Mouse (Mus musculus) layer of hippocampus, postnatal 10 days (tissue): ENCODE data around the gene Hist2h3b. TPM values are rescaled to one million over a fixed set of nuclear protein-coding genes. Genes with fewer than 3 reads are reported as not detected.
"Not testable (repeated sequence)": the region's sequence is repeated elsewhere in the genome, so short reads cannot be mapped to it uniquely, and the experiment has no call there.

Source experiments
- DNase-seq, 2 experiments: peaks; one replicate each; pipeline ENCODE4 v3.0.0; 2021; ENCODE audit warnings: low spot score in 2 of 2
- total RNA-seq, 2 experiments: library from RNA; stranded (reverse); gene quantifications; 2 replicates each; pipeline ENCODE4 v1.2.3; 2021

Gene Hist2h3b
- total RNA-seq, 2 experiments from 2014 or later: 161 to 165 TPM

DNA sequence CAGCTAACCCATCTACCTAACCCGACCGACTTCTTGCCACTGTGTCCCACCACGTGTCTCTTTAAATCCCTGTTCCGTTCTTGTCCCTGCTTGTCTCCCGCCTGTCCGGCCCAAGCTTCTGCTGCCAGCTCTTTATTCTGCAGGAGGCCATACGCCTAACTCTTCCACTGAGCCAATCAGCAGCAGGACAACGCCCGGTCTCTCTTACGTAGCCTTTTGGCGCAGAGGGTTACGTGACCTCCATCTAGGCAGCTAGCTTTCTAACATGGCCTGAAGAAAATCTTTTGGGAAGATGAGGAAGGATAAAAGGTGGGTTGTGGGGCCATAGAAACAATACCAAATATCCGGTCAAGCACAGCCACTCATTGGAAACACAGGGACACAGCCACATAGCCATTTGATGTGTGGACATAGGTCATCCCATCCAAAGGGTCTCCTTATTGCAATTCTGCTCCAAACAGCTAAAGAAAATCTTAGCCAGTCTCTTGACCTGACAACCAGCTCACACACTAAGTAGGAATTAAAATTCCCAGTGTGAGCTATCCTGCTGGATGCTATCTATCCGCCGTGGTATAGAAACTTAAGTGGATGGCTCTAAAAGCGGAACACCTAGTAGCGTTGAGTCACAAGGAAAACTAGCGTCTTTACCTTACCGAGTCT, 6.1 kb upstream of the Hist2h3b start:
- DNase-seq: peak; percentile 58 to 67

DNA sequence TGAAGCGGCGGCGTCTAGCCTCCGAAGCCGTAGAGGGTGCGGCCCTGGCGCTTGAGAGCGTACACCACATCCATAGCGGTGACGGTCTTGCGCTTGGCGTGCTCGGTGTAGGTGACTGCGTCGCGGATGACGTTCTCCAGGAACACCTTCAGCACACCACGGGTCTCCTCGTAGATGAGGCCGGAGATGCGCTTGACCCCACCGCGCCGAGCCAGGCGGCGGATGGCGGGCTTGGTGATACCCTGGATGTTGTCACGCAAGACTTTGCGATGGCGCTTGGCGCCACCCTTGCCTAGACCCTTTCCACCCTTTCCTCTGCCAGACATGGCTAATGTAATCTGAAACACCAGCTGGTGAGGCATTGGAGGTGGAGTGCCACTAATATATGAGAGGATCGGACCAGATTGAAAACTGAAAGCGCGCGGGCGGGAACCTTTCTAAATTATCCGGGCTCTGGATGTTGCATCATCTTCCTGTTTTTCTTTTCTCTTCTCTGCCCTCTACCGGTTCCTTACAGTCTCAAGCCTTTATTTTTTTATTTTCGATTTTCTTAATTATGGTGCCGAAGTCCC, 5.4 kb upstream of the Hist2h3b start, which contains the start of gene Hist2h4:
TSS of gene Hist2h4 (minus strand) at position 333 of the 572 bp plus-strand sequence.
- peak; percentile 96 for DNase-seq

DNA sequence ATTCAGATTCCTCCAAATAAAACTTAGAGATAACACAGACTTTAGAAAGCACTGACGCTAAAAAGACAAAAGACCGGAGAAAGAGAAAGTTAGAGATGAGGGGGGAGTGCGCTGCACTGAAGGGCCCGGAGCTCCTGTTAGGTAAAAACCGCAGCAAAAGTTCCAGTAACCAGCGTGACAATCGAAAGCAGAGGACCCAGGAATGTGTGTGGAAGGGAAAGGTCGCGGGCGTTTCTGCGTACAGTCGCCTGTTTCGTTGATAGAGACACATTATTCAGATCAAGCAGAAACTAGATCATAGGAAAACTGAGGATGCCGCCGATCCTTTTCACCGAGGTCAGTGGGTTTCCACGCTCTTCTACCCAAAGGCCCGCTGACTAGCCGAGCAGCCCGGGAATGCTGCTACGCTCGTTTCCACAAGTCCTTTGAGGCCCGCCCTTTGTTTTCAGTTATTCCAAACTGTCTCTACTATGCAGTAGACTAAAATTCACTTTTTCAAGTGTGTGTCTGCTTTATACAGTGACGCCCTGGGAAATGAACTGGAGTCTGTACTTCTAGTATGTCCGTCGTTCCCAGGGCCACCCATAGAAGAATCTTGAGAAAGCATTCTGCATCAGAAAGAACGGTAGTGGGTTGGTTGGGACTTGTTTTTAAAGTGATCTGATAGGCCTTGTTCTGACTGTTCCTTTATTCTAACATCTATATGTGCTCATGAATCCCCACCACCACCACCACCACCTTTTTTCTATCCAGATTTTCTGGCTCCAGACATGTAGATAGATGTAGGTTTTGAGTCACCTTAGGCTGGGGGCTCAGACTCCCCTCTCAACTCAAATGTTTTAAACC, 4.7 kb upstream of the Hist2h3b start:
- peak; percentile 29 to 47 for DNase-seq

DNA sequence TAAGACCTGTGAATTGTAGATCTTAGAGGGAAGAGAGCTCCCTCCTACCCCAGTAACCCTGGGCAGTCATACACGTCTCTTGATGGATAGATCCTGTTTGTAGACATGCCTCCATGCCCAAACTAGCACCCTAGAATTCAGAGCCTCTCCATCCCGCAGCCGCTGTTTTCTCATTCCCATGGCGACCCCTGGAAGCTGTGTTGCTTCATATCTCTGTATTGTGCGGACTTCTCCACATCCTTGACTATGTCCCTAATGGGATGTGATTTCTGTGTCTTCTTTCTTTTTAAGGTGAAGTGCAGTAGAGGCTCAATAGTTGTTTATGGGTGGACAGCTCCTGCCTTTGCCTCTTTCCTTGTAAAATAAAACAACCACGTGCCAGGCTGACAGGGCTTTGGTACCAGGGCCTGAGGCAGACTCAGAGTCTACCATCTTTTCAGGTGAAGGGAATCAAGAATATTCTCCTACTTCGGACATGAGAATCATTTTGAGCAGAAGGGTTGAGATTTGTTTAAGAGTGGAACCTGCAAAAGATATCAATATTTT, 4.0 kb upstream of the Hist2h3b start:
- DNase-seq: no peak

DNA sequence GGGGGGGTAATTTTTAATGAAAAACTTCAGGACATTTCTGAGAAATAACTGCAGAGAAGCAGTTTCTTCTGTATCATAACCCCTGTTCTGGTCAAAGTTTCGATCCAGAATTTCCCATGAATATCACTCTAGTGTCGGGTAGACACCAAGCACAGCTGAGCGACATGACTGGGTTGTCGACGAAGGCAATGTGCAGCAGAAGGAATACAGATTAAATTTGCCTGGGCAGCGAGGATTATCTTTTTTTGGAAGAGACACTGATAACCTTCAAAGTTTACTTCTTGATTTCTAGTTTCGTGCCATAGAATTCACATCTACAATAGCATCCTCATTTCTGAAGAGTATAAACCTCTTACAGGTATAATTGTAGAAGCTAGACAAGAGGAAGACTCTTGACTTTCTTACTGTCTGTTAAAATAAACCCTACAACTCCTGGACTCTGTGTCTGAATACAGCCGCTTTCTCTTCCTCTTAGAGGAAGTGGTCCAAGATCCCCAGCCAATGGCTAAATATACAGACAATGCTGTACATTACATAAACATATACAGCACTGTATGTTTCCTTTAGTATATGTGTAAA, 2.2 kb upstream of the Hist2h3b start:
- no peak for DNase-seq

DNA sequence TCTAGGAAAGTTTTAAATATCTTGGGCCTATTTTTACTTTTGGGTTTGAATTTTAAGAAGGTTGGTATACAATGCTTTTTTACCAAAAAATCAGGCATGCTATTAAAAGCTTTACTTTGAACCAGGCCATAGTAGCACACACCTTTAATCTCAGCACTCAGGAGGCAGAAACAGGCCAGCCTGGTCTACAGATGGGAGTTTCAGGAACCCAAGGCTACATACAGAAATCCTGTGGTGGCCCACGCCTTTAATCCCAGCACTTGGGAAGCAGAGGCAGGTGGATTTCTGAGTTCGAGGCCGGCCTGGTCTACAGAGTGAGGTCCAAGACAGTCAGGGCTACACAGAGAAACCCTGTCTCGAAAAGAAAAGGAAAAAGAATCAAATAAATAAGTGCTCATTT, 913 bp upstream of the Hist2h3b start:
- DNase-seq: no peak

DNA sequence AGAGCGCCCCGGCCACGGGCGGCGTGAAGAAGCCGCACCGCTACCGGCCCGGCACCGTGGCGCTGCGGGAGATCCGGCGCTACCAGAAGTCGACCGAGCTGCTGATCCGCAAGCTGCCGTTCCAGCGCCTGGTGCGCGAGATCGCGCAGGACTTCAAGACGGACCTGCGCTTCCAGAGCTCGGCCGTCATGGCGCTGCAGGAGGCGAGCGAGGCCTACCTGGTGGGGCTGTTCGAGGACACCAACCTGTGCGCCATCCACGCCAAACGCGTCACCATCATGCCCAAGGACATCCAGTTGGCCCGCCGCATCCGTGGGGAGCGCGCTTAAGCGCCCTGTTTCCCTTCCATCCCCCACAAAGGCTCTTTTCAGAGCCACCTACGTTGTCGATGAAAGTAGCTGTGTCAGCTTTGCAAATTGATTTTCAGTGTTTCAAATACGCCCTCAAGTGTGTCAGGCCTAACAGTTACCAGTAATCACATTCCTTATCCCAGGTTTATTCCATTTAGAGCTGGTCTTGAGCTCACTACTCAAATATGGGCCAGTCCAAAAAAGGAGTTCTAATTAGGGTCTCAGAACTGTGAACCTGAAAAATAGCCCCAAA, 423 bp downstream of the Hist2h3b start:
- DNase-seq: peak; percentile 38 to 39

DNA sequence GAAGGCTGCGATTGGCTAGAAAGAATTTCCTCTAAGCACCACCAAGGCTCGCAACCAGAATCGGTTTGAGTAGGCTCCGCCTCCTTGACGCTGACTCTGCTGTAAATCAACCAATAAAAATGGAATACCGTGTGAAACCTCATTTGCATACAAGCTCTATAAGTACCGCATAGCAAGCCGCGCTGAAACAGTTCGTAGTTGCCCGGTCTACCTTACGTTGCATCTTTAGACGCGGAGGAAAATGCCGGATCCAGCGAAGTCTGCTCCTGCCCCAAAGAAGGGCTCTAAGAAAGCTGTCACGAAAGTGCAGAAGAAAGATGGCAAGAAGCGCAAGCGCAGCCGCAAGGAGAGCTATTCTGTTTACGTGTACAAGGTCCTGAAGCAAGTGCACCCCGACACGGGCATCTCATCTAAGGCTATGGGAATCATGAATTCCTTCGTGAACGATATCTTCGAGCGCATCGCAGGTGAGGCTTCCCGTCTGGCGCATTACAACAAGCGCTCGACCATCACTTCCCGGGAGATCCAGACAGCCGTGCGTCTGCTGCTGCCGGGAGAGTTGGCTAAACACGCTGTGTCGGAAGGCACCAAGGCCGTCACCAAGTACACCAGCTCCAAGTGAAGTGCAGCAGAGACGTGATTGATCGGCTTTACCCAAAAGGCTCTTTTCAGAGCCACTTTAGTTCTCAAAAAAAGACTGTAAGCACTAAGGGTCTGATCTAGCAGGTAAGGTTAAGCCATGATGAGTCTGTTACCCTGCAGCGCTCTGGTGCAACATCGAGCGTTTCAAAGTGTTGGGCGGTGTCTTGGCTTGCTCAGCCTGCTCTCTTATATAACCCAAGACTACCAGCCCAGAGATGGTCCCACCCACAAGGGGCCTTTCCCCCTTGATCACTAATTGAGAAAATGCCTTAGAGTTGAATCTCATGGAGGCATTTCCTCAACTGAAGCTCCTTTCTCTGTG, 1.3 kb downstream of the Hist2h3b start, which contains the start of gene Hist2h2bb:
TSS of gene Hist2h2bb (plus strand) at position 242 of the 964 bp plus-strand sequence.
- peak; percentile 84 to 90 for DNase-seq

DNA sequence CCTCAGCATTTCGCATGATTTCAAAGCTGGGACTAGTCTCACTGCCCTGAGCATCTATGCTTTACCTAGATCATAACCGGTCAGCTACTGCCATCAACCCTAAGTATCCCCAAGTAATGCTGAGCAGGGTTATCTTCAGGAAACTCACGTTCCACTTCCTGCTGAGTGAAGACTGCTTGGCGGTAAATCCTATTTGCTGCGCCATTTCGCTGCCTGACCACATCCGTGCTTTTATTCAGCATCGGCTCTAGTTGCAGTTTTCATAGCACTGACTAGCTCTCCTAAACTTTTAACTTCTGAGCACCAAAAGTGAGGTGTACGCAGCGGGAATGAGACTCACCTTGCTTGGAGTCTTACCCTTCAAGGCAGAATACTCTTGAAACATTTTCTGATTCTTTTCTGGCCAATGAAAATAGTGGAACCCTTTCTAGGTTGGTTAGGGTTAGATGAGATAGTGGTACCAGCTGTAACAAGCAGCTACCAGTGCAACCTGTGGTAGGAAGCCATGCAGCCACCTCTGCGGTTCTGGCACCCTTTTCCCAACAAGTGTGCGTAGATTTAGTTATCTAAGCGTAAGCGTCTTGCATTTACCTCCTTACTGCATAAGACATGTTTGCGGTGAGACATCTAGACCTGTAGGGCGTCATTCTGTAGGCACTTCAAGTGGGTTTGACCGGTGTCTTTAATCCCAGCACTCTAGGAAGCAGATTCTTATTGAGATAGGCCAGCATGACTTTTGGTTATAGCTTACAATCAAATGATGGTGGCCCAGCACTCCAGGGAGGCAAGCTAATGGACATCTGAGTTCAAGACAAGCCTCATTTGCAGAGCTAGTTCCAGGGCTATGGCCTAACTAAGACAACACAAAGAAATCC, 5.4 kb downstream of the Hist2h3b start:
- DNase-seq: no peak

DNA sequence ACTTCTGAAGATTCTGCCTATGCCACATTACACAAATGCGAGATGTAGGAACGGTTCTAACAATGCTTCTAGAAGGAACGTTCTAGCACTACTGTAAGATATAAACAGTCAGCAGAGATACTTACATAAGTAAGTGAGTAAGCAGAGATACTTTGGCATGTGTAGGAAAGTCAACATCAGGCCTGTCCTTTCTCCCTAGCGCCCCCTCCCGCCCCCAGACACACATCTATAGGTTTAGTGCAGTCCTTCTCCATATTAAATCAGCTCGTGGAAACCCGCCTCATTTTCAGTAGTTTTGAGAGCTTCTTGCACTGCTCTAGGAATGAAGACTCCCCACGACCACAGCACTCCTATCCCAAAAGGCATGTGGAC, 9.0 kb downstream of the Hist2h3b start:
- DNase-seq: peak in 1 of 2 experiments; percentile 41

DNA sequence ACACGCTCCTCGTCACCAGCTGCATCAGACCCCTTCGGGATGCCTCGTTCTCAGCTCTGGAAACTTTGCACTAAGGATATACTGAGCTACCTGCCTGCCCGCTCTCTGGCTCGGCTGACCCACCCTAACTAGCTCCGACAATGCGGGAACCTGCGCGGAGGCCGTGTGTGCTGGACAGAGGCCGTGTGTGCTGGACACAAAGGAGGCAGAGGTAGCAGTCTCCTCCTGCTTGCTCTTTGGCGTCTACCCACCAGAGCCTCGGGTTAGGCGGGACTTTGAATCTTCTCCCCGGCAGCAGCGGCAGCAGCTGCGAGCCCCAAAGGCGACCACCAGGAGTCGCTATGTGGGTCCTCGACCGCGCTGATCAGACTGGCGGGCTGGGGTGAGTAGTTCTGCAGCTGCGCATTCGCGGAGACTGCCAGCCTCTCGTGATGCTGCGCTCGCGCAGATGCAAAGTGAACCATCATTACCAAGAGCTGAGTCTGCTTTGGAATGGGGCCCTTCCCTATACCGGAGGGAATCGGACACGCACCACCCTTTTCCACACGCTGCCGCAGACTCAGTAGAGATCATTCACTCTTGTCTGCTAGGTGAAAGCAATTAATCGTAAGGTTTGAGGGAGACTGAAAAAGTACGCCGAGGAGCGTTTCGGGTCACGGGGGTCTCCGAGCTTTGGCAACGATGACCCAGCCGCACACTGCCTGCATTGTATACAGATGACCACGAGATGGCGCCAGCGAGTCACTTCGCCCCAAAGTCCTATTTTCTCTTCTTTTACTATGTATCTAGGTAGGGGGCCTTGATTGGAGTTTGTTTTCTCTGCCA, 9.6 kb downstream of the Hist2h3b start:
- peak; percentile 95 to 96 for DNase-seq

DNA sequence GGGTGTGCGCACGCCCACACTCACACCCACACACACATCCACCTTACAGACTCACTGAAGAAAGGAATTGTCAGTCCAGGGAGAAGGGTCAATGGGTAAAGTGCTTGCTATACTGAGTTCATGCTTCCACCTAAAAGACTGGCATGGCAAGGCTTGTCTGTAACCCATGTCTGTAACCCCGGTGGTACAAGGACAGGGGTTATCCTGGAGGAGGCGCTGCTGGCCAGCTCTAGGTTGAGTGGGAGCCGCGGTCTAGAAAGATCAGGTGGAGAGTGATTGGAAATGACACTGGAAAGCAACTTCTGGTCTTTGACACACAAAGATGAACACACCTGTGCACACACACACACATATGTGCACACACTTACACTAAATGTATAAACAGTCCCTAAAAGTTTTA, 12.2 kb downstream of the Hist2h3b start:
- DNase-seq: no peak

DNA sequence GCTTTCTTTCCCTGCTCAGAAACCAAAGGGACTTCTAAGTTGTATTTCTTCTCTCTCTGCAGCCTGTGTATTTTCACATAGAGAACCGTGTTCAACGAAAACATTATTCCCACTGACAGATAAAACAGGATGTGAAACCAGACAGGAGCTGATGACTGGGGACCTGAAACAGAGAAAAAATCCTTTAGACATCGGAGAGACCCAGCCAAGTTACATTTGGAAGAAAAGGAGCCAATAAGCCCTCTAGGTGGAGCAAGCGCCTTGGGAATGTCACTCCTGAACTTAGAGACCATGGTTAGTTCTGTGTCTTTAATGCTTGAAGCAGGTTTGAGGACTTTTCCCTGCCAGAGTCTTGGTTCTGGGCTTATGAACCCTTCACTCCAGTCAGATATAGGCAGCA, 16.0 kb downstream of the Hist2h3b start:
- DNase-seq: no peak

DNA sequence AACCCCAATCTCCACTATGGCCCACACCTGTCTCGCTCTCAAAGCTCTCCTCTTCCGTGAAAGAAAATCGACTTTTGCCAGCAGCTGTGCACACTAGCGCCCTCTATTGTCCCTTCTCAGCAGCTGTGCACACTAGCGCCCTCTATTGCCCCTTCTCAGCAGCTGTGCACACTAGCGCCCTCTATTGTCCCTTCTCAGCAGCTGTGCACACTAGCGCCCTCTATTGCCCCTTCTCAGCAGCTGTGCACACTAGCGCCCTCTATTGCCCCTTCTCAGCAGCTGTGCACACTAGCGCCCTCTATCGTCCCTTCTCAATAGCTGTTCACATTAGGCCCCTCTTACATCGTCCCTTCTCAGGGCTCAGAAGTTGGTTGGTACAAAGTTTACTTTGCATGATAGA, 18.9 kb downstream of the Hist2h3b start:
- DNase-seq: not testable (repeated sequence)

DNA sequence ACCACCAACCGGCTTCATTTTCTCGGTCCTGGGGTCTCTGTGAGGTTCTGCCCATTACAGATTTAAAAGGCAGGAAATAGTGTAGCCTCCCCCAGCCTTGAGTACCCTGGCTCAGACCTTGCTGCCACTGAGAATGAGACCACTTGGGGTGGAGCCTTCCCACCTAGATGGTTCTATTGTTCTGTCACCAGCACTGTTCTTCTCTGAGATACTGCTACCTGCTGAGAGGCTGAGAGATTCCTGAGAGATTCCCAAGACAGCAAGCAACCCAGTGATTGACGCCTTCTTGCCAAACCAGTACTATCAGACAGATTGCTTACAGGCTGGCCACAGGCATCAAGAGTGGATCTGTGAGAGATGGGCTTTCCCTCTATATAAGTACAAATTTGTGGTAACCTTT, 20.7 kb downstream of the Hist2h3b start:
- DNase-seq: no peak

DNA sequence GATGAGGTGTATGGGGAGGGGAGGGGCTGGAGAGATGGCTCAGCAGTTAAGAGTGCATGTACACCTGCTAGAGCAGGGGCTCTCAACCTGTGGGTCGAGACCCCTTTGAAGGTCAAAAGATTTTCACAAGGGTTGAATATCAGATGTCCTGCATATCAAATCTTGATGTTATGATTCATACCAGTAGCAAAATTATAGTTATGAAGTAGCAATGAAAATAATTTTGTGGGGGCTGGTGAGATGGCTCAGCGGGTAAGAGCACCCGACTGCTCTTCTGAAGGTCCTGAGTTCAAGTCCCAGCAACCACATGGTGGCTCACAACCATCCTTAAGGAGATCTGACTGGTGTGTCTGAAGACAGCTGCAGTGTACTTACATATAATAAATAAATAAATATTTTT, 22.3 kb downstream of the Hist2h3b start:
- not testable (repeated sequence) for DNase-seq

DNA sequence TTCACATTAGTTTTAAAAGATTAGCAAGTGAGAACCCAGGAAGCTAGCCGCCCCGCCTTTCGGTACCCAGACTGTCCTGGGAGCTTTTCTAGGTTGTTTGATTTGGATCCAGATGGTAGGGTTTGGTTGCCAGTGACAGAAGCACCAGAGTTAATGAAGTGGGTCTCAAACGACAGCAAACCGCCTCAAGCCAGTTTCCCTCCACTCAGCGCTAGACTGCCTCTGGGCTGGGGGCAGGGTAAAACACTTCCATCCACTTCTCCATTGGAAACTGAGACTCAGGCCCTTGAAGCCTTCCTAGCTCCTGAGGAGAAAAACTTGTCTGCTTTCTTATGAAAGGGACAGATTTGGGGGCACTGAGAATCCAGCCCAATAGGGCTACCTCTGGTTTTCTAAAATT, 24.2 kb downstream of the Hist2h3b start:
- no peak for DNase-seq

DNA sequence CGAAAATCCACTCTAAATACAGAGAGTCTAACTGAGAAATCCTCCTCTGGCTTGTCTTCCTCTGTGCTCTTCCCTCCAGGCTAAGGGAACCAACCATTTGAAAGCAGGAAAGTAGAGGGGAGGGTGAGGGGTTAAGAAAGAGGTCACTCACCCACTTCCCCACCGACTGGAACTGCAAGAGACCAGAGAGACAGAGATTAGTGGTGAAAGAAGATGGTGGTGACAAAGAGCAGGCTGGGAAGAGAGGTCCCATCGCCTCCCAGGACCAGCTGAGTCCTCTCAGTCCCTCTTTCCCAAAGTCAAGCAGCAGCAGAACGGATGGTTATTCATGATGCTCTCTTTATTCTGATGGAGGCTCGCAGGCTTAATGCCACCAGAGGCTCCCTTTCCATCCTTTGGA, 24.9 kb downstream of the Hist2h3b start:
- no peak for DNase-seq
